Mouse (Mus musculus): Measurements from ENCODE around the gene Set. TPM values are rescaled to one million over a fixed set of nuclear protein-coding genes. Genes with fewer than 3 reads are reported as not detected.
"Not testable (repeated sequence)": the region's sequence is repeated elsewhere in the genome, so short reads cannot be mapped to it uniquely, and the experiment has no call there.

Gene Set
- polyA plus RNA-seq (2017; shearing (Covaris generic)) = 100 to 1,000 TPM; 374 to 393 (median 380) TPM

- no peak for ATAC-seq
Observed at GRCm38 (mm10) chr2:30057223-30057904, at the start of gene Set. Gene Set (plus strand): TSS chr2:30057378.

GRCm38 (mm10) chr2:30009101-30009500 is 48.1 kb upstream of the Set start:
- ATAC-seq = no peak

GRCm38 (mm10) chr2:30010840-30011281 is 46.3 kb upstream of the Set start:
- ATAC-seq = no peak

GRCm38 (mm10) chr2:30014326-30014966 is 42.7 kb upstream of the Set start:
- ATAC-seq = no peak

- no peak for ATAC-seq
Observed at GRCm38 (mm10) chr2:30025454-30025853, 31.7 kb upstream of the Set start.

GRCm38 (mm10) chr2:30026997-30027396 is 30.2 kb upstream of the Set start:
- ATAC-seq = no peak

- ATAC-seq = no peak
Observed at GRCm38 (mm10) chr2:30032244-30032846, 24.8 kb upstream of the Set start.

- ATAC-seq = no peak
Observed at GRCm38 (mm10) chr2:30032957-30033356, 24.2 kb upstream of the Set start.

GRCm38 (mm10) chr2:30037762-30038161 is 19.4 kb upstream of the Set start:
- no peak for ATAC-seq

- ATAC-seq = no peak
Observed at GRCm38 (mm10) chr2:30038370-30038769, 18.8 kb upstream of the Set start.

GRCm38 (mm10) chr2:30039687-30040086 is 17.5 kb upstream of the Set start:
- ATAC-seq = no peak

GRCm38 (mm10) chr2:30042445-30042844 is 14.7 kb upstream of the Set start:
- no peak for ATAC-seq

- no peak for ATAC-seq
Observed at GRCm38 (mm10) chr2:30044550-30044949, 12.6 kb upstream of the Set start.

GRCm38 (mm10) chr2:30047127-30047526 is 10.1 kb upstream of the Set start:
- no peak for ATAC-seq

- ATAC-seq = no peak
Observed at GRCm38 (mm10) chr2:30048101-30048501, 9.1 kb upstream of the Set start.

GRCm38 (mm10) chr2:30048699-30049388 is 8.3 kb upstream of the Set start, which contains the start of gene Wdr34:
Gene Wdr34 (minus strand): TSS chr2:30048881.
- peak; percentile 95 for ATAC-seq

GRCm38 (mm10) chr2:30049831-30050230 is 7.3 kb upstream of the Set start:
- ATAC-seq = no peak

- ATAC-seq = peak; percentile 38
Observed at GRCm38 (mm10) chr2:30051992-30052761, 5.0 kb upstream of the Set start.

GRCm38 (mm10) chr2:30055310-30055709 is 1.9 kb upstream of the Set start:
- ATAC-seq = not testable (repeated sequence)

GRCm38 (mm10) chr2:30056736-30057135 is 442 bp upstream of the Set start:
- no peak for ATAC-seq

GRCm38 (mm10) chr2:30058418-30058817 is 1.2 kb downstream of the Set start:
- ATAC-seq = no peak
